Mouse (Mus musculus) fibroblast of lung, adult 2 months (primary cell): ENCODE measurements around the gene Slc16a12.
"Not testable (repeated sequence)": the region's sequence is repeated elsewhere in the genome, so short reads cannot be mapped to it uniquely, and the experiment has no call there.

Experiments
- DNase-seq: peaks from one replicate; pipeline ENCODE4 v3.0.0-alpha.2; 2011; ENCODE audit warnings: low read depth

Slc16a12 gene

DNA sequence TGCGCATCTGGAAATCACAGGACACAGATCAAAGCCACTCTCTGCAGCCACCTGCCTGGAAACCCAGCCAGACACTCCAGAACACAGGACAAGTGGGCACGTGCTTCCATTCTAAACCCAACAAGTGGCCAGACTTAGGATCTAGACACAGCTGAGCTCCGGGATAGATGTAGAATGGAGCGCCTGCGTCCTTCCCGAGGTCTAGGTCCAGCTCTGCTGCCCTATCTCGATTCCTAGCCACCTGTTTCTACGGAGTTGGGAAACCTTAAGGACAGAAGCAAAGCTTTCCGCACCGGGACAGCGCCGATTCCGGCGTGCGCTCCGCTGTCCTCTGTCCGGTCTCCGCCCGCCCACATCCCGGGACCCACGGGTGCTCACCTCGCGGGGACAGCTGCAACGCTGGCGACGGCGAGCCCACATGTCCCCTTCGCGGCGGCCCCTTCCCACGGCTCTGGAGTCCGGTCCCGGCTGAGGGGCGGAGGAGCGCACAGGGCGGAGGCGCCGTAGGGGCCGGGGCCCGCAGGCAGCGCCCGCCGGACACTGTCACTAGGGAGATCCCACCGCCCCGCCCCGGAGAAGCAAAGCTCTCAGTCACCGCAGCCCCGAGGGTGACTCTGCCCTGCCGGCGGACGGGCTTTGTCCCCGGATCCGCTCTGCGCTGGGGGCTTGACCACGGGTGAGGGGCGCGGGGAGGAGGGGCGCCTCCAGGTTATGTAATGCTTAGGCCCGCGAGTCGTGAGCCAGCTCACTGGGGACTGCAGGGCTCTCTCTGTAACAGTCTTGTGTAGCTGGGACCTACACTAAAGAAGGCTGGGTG lies at the start of gene Slc16a12:
Gene Slc16a12 (minus strand): TSS at position 602 of the 817 bp plus-strand sequence.
- DNase-seq, result no peak

DNA sequence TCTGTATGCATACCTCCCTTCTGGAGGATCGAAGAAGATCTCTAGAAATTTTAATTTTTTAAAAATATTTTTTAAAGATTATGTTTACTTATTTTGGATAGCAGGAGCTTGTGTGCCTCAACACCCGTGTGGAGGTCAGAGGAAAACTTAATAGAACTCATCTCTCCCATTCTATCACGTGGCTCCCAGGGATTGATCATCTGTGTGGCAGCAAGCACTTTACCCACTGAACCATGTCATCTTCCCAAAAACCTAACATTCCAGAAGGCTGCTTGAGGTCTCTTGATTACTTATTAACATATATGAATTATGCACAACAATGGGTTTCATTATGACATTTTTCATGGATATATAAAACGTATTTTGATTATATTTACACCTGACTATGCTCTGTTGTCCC lies 49.3 kb upstream of the Slc16a12 start:
- DNase-seq, result no peak

DNA sequence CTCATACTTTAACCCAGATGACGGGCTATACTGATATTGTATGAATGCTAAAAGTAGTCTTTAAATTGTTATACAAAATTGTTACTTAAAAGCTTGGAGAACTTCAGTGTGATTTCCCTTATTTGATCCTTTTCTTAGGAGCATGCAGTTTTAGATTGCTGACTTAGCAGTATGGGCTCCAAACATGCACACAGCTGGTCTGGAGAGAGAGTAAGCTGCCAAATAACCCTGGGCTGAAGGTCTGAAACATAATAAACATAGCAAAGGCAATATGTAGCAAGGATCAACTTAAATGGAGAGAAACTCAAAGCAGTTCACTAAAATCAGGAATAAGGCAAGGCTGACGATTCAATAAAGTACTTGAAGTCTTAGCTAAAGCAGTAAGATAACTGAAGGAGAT lies 35.4 kb upstream of the Slc16a12 start:
- DNase-seq, result no peak

DNA sequence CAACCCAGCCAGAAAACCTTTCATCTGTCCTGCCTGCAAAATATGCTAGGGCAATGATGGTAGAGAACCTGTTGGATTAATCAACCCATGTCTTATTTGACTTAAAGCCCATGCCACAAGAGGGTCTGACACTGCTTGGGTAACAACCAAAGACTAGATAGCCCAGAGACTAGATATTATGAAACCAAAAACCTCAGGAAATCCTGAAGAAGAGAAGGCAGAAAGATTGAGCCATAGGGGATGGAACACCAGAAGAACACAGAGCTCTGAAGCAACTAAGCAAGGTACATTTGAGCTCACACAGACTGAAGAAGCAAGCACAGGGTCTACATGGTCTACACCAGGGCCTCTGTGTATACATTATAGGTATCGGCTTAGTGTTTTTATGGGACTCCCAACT lies 31.9 kb upstream of the Slc16a12 start:
- no peak for DNase-seq

DNA sequence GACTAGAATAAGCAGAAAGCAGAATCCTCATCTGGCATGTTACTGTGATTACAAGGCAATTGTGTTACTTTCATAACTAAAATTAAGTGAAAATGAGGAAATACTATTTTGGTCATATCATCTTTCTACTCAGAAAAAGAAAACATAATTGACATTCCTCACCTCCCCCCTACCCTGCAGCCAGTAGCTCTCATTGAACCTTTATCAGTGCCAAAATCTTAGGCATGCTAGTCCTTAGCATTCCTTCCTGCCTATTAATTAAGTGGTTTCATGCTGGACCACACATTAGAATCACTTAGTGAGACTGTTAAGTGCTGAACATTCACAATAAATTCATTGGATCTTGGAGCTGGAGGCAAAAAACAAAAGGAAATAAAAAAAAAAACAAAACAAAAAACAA lies 31.0 kb upstream of the Slc16a12 start:
- no peak for DNase-seq

DNA sequence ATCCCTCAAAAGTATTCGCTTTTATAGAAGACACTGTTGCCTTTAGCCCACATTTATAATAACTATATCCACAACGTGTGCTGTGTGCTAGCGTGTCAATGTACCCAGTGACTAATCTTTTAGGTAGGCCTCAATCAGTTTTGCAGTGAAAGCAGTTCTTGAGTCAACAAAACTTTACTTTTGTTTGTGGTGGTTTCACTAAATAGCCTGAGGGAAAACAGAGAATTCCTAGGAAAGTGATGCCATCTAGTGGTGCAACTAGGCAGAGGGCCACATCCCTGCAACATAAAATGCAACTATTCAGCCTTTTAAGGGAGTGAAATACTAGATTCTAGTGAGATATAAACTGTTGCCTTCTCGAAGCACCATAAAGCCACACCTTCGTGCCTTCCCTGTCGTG lies 25.7 kb upstream of the Slc16a12 start:
- DNase-seq, result peak; percentile 49

DNA sequence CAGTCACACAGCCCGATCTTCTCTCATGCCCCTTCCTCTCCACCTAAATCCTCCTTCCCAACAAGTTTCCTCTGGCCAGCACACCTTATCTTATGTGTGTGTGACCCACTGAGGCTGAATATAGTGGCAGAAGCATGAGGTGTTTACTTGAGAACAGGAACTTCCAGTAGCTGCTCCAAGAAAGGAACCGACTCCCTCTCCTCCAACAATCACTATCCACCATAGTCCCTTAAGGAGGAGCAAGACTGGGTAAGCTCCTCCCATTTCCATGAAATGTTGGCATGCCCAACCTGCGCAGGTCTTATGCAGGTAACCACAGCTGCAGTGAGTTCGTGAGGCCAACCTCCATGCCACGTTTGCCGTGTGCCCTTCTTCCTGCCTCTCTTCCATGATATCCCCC lies 23.7 kb upstream of the Slc16a12 start:
- no peak for DNase-seq

DNA sequence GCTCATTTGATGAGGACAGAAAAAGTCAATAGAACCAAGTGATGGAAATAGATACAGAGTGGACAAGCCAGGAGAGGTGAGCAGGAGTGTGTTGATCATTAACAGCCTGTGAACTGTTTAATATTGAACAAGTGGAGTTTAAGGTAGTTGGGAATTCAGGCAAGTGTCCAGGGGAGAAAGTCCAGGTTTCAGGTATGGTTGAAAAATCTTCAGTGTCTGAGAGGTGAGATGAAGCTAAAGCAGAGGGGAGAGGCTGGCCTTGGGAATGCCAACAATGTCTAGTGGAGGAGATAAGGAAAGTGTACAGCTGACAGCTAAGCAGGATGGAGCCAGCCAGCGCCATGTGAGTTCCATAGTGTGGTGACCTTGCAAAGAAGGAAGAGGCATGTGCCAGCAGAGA lies 11.7 kb upstream of the Slc16a12 start:
- DNase-seq, result no peak

DNA sequence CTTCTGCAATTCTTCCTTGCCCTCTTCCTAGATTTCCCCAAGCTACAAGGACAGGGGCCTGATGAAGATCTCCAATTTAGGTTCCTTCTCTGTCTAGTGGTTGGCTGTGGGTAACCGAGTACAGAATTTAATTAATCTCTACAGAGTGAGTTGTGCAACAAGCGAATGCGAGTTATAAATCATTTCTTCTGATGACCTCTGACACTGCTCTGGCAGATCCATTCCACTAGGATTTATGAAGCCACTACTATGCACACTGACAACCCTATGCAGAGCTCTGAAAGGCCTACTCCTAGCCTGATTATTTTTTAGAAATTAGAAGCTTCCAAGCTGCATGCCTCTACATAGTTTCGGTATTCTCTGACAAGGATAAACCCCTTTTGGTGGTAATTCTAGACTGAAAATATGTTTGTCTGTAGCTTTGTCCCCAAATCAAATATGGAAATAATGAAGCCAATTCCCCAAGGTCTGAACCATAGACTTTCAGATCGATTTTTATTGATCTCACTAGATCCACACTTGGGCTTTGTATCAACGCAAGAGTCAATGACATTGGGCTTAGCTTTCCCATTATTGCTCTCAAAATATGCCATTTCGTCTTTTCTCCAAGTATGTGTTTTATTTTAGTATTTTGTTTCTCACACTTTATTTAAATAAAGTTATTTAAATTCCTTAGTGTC lies 9.6 kb upstream of the Slc16a12 start:
- no peak for DNase-seq

DNA sequence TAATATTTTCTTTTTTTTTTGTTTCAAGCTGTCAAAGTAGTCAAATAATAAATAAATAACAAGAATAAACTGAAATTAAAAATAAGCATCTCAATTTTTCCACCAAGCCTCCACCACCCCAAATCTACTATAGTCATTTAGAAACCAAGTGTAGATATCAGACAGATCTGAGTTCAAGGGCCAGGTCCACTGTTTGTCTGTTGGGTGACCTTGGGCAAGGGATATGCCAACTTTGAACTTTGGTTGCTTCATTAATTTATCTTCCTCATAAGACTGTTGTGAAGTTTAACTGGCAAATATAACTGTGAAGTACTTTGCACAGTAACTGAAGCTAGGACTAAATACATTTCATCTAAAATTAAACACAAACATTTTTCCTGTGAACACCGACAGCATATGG lies 8.6 kb upstream of the Slc16a12 start:
- DNase-seq, result no peak

DNA sequence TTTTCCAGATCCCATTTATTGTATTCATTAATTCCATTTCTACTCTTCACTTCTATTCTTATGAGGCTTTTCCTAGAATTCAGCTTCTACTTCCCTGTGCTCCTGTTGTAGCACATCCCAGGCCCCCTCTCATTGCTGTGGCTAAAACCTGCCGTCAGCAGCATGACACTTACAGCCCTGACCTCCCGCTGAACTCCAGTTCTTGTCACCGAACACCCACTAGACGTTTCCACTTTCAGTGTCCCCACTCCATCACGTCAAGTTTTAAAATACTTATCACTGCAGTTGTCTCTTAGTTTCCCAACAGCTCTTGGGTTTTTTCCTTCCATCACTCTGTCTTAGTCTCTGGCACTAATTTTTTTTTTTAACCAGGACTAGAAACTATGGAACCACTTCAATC lies 6.2 kb upstream of the Slc16a12 start:
- DNase-seq, result no peak

DNA sequence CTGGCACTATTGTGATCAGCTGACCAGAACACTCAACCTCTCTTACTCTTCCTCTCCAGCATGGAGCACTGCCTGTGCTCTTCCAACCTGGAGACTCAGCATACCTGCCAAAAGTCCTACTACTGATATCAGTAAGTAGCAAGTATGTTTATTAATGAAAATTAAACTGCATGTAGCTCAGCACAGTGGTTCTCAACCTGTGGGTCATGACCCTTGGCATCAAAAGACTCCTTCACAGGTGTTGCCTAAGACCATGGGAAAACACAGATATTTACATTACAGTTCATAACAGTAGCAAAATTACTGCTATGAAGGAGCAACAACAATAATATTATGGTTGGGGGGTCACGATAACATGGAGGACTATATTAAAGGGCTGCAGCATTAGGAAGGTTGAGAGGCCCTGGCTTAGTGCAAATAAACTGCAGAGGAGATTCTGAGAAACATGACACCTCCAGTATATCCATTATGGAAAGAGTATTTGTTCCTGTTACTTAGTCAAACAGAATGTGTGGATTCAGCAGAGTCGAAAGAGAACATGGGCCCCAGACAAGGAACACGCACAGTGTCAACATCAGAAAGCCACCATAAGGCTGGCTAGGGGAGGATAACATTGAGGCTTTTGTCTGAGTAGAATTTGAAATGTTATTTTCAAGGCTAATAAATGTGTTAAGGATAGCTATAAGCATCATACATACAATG lies 5.5 kb upstream of the Slc16a12 start:
- no peak for DNase-seq

DNA sequence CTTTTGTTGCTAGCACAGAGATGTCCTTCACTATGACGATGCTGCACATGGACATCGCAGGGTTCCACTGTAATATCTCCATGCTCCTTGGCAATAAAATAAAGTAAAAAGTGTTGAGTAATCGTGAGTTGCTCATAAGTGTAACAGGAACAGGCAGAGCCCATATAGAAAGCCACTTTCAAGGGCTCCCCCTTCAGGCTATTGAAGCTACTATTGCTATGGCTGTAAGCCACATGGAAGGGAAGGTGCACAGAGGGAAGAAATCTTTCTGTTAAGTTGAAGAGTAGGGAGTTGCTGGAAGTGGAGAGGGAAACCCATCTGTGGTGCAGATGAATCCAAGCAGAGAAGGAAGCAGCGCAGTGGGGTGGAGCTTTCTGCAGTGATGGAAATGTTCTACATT lies 4.1 kb upstream of the Slc16a12 start:
- DNase-seq, result no peak

DNA sequence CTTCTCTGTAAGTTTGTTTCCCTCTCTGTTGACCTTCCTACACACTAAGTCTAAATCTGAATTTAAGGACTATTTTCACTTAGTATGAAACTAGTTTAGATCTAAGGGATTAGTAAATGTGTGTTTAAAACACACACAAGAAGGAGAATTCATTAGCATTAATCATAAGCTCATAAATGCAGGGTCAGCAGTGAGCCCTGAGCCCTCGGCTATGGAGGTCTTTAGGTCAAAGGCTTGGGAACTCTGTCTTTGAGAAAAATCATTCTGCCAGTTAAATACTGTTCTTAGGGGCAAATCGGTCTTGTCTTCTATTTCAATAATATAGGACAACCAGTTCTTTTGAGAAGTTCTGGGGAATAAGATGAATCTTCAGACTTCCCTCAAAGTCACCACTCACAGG lies 1.9 kb upstream of the Slc16a12 start:
- DNase-seq, result no peak

DNA sequence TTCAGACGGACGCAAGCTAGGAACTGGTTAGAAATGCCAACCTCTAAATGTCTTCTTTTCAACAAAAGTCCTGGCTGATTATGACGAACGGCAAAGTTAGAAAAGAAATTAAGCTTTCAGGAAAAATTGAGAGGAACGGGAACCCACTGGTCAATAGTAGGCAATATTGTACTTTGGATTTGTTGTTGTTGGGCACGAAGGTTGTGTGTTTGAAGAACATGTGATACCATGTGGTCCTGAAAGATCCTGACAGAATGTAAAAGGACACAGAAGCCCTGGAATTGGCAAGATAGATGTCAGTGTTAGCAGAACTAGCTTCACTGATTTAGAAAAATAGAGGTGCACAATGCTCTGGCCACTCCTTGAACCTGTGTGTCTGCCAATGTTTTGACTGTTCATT lies 880 bp upstream of the Slc16a12 start:
- DNase-seq, result not testable (repeated sequence)

DNA sequence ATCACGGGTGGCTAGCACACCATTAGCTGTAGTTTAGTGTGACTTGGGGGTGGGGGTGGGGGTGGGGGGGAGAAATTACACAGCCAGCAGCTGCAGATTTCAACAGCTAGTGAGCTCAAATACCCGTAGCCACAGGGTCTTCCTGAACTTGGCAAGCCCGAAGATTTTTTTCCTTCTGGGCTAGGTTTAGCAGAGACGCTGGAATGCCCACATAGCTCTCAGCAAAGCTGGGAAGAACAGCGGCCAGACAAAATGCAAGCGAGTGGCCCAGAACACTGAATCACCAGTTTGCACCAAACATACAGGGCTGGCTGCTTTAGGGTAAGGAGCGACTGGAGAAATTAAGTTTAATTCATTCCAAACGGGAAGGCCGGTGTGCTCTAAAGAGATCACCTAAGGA lies 888 bp downstream of the Slc16a12 start:
- DNase-seq, result no peak

DNA sequence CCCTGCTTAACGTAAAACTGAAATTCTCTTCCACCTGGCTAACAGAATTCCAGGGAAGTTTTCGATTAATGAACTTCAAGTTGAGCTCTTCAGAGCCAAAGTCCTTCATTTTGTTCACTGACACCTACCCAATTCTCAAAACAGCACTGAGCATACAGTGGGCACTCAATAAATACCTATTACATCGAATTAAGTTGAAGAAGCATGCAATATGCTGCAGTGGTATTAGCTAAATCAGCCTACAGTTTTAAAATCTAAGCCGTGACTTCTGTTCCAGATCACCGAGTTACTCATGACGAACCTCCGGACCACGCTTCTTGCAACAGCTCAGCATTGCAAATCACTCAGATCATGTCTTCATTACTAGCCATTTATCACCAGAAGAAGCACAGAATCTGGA lies 2.1 kb downstream of the Slc16a12 start:
- no peak for DNase-seq

DNA sequence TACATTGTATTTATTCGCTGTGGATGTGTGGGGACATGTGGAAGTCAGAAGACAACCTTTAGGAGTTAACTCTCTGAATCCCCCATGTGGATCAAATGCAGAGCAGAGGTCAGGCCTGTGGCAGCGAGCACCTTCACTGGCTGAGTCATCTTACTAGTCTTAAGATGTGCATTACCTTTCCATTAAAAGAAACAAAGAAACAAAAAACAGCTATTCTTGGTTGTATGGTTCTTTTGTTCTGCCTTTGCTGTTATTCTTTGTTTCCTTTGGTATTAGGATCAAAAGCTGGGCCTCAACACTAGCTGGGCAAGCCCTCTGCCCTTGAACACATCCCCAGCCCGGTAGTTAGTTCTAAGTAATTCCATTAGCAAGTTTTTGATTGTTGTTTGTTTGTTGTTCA lies 9.2 kb downstream of the Slc16a12 start:
- DNase-seq, result no peak

DNA sequence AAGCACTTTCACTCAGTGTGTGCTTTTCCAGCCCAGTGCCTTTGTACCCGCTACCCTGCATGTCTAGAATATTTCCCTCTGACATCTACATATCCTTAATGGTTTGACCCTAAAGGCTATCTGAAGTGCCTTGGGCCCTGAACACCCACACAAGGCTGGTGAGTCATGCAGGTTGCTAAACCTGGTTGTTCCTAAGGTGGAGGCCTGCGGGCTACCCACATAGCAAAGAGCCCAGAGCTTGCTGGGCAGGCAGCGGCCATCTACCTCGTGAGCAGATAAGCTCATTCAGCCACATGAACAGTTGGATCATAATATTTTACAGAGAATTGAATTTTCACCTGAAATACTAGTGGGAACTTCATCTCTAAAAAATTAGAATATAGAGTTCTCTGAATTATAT lies 11.2 kb downstream of the Slc16a12 start:
- DNase-seq, result no peak

DNA sequence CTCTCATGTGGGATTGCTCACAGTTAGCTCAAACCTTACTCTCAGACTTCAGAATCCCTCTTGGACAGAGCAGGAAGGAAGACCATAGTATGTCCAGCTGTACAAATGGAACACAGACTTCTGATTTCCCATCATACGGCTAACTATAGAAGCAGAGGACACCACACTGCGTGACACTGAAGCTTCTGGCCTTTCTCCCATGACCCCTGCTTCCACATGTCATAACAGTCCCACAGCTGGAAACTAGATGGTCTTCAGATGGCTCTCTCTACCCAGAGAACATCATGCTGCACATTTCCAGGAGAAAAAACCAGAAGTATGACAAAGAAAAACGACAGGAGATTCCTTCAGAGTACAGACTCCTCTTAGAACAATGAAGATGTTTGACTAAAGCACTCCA lies 14.1 kb downstream of the Slc16a12 start:
- DNase-seq, result no peak

DNA sequence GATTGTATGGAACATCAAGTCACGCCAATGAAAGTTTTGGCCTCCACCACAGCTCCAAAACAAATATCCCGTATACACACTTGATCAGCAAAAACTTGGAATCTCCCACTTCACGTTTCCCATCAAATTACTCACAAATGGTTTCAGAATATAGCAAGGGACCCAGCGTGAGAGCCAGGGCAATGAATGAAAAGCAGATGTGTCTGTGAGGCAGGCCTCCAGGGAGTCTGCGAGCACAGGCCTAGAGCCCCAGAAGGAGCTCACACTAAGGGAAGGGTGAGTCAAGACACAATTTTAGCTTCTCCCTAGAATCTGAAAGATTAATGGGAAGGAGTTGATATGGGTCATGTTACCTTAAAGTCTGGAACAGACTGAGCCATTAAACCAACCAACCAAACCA lies 15.7 kb downstream of the Slc16a12 start:
- DNase-seq, result peak; percentile 44

DNA sequence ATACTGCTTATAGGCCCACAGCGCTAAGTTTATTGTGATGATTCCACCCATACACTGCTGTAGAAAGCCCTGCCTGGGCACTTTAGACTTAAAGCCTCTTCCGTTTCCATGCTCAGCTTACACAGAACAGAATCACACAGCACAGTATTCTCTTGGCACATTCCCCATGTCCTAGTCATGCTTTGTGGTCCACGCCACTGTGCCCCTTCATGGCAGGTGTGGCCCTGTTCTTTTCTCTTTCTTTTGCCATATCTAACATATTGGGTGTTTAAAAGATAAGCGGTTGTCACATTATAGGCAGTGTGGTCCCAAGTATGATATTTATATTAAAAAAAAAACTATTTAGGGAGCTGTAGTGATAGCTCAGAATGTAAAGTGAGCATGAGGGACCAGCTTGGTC lies 16.5 kb downstream of the Slc16a12 start:
- no peak for DNase-seq

DNA sequence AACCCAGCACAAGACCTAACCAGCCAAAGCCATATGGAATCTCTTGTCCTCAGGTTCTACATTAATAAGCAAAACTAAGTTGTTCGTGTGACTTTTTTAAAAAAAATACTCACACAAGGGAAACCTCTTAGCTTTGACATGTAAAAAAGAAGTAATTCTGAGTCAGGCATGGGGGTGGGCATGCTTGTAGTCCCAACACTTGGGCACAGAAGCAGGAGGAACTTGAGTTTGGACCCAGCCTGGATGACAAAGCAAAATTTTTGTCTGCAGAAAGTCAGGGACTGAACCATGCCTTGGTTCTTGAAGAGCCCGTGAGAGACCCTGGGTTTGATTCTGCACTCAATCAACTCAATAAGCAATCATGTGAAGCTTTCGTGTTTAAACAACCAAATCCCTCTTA lies 17.6 kb downstream of the Slc16a12 start:
- DNase-seq, result no peak
